Mouse (Mus musculus) left cerebral cortex, postnatal 14 days (tissue): Measurements from ENCODE around the gene Aagab. TPM values are rescaled to one million over a fixed set of nuclear protein-coding genes. Genes with fewer than 3 reads are reported as not detected.

ENCODE experiments used
- DNase-seq, 2 experiments: peaks; one replicate each; pipeline ENCODE4 v3.0.0; 2021 to 2022; ENCODE audit warnings: low spot score in 2 of 2, mixed read lengths in 1 of 2
- intact Hi-C: fragments of 180-260 bp; cut with DNase I; formaldehyde crosslinking; loops from one replicate; pipeline ENCODE4 v1.15.1; 2025
- long read RNA-seq, 2 experiments: library from polyadenylated mRNA; stranded (forward); transcript quantifications; one replicate each; pipeline ENCODE4 v2.0.0; 2021
- total RNA-seq, 2 experiments: library from RNA; stranded (reverse); gene quantifications; 2 replicates each; pipeline ENCODE4 v1.2.3; 2021

Aagab gene
- total RNA-seq, result 10 to 100 TPM; 44.2 to 46.5 TPM
- long read RNA-seq, experiment 1, full-length matches to known transcripts, result 82 of 145 reads
- long read RNA-seq, experiment 1, partial matches to known transcripts, result 14 of 145 reads
- long read RNA-seq, experiment 1, other reads (novel, unspliced or antisense), result 49 of 145 reads
- long read RNA-seq, experiment 2, full-length matches to known transcripts, result 74 of 122 reads
- long read RNA-seq, experiment 2, partial matches to known transcripts, result 7 of 122 reads
- long read RNA-seq, experiment 2, other reads (novel, unspliced or antisense), result 41 of 122 reads

DNA sequence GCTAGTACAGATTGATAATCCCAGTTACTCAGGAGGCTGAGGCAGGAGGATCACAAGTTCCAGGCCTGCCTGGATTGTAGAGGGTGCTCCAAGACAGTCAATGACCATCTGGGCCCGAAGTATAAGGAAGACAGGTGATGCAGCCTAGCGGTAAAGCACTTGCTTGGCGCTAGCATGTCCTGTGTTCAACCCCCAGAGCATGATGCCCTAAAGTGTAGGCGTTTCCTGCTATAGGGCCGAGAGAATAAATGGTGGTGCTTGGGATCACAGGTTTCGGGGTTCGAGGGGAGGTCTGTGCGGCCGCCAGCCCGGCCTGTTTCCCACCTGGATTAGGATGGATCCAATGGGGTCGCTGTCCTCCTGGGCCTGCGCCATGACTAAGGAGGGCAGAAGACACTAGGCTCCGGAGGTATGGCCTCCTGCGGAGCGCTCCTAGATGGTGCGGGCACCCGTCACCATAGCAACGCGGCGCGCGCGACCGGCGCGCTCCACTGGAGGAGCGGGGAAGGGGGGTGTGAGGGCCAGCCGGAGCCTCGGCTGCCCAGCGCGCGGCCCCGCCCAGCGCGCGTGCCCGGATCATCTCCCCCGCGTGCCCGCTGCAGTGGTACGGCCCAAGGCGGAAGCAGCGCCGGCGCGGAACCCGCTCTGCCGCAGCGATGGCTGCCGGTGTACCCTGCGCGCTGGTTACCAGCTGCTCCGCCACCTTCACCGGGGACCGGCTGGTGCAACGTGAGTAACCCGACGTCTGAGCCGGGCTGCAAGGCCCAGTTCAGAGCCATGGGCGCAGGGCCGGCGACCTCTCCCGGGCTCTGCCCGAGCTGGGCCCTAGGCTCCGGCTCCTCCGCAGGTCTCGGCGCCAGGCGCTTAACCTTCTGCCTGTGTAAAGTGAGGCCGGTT is at the start of gene Aagab, which contains the start of gene Iqch:
Gene Aagab, plus strand, starts transcription at position 618 of the 897 bp plus-strand sequence.
Gene Iqch, minus strand, starts transcription at position 451 of the 897 bp plus-strand sequence.
- intact Hi-C loops, result no loop called here
- DNase-seq, result peak; percentile 97 to 98

DNA sequence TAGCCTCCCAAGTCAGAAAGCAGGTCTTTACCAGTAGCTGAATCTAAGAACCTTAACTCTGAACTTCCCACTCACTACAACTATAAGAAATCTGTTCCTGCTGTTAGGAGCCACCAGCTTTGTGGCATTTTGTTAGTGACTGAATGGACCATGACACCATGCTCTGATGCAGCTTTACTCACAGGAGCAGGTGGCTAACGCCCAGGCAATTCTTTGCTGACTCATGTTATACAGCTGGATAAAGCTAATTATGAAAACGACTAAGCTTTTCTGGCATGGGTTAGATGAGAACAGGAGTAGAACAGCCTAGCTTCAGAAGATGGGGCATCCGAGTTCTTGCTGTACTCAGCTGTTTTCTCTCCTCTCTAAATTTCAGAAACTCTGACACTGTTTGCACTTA is 48.8 kb upstream of the Aagab start:
- peak in 1 of 2 experiments; percentile 28 for DNase-seq

DNA sequence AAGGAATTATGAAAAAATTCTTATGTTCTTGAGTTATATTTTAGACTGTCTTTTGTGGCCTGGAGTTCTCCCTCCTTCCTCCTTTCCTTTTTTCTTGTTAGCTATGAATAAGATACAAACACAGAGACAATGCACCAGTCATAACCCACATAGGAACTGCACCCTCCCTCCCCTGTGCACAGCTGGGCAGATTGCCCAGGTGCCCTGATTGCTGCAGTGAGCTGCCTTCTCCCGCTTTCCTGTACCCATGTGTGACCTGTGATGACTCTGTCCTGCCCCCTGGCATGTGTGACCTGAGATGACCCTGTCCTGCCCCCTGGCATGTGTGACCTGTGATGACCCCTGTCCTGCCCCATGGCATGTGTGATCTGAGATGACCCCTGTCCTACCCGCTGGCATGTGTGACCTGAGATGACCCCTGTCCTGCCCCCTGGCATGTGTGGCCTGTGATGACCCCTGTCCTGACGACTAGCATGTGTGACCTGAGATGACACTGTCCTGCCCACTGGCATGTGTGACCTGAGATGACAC is 46.9 kb upstream of the Aagab start:
- intact Hi-C loops, result no loop called here
- no peak for DNase-seq

More for the DNA sequence above, 48.8 kb upstream of the Aagab start:
- intact Hi-C loops, result no loop called here

DNA sequence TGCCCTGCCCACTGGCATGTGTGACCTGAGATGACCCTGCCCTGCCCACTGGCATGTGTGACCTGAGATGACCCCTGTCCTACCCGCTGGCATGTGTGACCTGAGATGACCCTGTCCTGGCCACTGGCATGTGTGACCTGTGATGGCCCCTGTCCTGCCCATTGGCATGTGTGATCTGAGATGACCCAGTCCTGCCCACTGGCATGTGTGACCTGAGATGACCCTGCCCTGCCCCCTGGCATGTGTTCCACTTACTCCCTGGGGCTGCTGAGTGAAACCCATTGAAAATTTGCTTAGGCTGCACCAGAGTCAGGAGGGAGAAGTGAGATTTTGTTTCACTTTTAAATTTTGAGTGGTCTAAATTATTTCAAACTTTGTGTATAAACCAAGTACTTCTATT is 46.1 kb upstream of the Aagab start:
- no peak for DNase-seq
- intact Hi-C loops, result no loop called here

DNA sequence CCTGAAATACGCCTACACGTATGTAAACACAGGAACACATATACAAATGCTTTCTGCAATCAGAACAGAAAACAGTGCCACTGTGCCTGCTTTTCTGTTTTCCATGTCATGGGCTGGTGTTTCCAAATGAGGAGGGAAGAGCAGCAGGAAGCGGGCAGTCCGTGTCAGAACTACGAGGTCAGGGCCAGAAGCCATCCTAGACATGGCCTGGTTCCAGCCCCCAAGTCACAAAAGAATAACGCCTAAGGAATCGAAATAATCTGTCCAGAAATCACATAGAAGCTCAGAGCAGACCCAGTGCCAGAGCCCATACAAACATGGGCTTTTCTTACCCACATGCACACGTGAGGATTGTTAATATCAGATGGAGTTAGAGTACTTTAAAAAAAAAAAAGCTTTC is 45.5 kb upstream of the Aagab start:
- no peak for DNase-seq
- intact Hi-C loops, result no loop called here

DNA sequence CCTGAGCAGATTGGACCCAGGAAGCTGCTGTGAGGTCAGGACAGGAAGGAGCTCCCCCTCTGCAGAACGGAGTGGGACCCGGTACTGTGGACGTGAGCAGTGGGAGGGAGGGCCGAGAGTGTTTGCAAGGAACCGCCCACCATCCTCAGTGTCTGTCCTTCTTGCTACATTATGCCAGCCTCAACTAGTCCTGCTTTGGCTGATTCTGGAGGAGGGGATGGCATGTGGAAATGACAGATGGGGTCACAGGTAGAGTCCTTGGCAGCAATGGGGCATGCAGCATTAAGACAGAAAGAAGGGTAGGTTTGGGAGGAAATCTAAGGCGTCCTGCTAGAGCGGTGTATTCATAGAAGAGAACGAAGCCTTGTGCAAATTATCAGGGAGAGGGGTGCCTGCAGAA is 40.5 kb upstream of the Aagab start:
- intact Hi-C loops, result no loop called here
- no peak for DNase-seq

DNA sequence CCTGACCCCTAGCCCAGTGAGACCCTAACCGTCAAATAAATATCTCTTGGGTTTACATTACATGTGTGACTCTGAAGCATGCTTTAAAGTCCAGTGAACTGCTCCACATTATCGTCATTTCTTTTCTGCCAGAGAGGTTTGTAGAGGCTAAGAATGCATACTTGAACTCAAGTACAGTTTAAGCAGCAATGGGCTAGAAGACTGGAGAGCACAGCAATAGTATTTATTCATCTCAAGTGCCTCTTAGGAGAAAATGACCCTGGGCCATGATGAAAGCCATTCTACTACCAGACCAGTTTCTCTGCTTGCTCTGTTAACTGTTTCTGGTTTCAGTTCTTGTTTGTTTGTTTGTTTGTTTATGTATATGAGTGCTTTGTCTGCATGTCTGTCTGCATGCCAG is 39.0 kb upstream of the Aagab start:
- no peak for DNase-seq
- intact Hi-C loops, result no loop called here

DNA sequence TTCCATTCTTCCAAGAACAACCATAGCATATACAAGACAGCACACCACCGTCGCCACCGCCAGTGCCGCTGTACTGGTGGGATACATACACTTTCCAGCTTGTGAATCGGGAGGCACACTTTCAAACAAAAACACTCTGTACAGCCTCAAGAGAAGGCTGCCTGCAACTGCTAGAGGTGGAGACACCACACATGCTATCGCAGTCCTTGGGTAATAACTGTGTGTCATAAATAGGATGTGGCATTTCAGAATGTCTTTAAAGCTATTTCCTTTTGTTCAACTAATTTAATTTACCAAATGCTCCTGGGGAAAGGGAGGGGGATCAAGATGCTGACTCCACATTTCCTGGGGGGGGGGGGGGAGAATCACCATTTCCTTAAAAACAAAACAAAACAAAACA is 34.1 kb upstream of the Aagab start:
- intact Hi-C loops, result no loop called here

DNA sequence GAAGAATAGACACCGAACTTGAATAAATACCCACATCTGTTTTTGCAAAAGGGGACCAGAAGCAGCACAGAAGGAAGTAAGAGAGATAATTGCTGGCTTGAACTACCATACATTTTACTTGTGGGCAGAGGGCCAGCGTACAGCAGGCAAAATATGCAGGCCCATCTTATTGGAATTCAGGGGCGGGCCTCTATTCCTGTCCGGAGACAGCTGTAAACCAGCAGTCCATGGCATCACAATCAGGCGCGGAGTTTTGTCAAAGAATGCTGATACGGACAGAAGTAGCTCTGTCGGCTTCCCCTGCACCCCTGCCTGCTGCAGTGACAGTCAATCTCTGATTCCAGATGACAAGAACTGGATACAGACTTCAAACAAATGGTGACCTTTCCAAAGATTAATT is 33.7 kb upstream of the Aagab start:
- no peak for DNase-seq
- intact Hi-C loops, result no loop called here

More for the DNA sequence above, 34.1 kb upstream of the Aagab start:
- DNase-seq, result no peak

DNA sequence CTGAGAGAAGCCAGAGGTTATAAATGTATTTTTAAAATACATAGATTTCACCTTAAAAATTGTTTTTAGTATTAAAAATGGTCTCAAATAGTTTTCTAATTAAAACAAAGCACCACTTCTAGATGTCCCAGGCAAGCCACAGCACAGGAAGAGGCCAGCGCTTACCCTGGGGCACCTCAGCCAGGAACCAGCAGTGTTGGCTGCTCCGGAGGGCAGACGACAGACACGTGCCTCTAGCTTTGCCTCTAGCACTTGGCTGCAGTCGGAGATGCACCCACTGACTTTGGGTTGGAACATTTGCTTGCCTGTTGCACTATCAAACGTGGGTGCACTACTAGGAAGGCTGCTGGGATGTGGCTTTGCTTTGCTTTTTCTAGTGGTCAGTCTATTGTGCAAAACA is 30.6 kb upstream of the Aagab start:
- intact Hi-C loops, result loop anchor here (10.0 kb wide), 1 partner anchor 273 kb away; no protein-coding TSS in a partner anchor
- DNase-seq, result no peak

DNA sequence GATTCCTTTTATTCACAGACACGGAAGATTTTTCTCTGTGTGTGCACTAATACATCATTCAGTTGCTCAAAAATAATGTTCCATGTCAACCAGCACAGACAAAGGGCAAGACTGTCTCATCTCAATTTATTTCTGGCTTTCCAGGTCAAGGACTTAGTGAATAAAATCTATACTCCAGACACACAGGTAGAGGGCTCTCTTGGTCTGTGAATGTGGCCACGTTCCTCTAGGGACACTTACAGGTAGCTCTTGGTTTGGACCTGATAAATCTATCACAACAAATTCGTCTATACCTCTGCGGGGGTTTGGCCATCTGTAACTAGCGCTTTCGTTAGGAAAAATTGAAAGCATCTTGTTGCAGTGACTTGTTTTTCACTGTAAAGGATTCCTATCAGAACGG is 29.6 kb upstream of the Aagab start:
- intact Hi-C loops, result loop anchor here (10.0 kb wide), 1 partner anchor 272 kb away; no protein-coding TSS in a partner anchor
- no peak for DNase-seq

DNA sequence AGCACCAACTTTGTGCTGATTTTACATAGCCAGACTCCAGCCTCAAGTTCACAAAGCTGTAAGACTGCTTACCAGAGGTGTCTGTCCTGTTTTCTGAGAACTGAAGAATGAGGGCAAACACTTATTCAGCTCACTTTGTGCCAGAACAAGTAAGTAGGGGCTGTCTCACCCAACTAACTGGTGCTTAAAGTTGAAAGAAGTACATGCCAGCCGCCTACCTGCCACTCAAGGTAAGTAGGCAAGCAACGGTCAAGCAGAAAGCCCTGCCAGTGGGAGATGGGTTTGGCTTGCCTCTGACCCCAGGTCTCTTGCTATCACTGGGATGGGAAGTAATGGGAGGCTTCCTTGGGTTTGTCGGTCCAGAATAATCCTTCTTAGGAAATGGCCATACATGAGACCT is 25.0 kb upstream of the Aagab start:
- intact Hi-C loops, result loop anchor here (10.0 kb wide), 1 partner anchor 267 kb away; no protein-coding TSS in a partner anchor
- DNase-seq, result no peak

DNA sequence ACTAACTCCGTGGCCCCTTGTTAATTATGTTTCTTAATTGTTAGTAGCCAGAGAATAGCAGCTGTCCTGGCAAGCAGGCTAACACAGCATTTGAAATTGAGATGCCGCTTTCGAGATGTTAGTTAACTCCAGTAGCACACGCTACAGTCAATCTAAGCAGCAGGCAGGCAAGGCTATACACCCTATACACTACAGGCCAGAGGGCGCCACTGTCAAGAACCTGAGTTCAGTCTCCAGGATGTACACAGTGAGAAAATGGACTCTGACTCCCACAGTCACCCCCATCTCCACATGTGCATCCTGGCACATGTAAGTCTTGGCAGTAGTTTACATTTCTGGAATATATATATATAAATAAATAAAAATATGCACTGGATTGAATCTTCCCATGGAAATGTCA is 22.8 kb upstream of the Aagab start:
- DNase-seq, result no peak
- intact Hi-C loops, result loop anchor here (10.0 kb wide), 1 partner anchor 265 kb away; no protein-coding TSS in a partner anchor

DNA sequence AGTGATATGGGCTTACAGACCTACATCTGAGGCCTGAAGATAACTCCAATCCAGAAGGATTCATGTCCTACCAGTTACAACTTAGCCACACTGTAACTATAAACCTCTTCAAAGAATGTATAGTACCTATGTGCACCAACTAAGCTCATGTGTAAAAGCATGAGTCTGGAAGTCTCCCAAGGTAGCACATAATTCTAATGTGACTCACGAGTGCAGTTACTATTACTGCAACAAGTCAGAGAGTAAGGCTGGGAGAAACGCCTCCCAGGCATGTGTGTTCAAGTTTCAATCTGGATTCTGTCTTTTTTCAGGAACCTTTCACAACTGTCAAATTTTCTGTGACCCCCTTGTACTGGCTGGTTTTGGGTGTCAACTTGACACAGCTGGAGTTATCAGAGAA is 22.4 kb upstream of the Aagab start:
- DNase-seq, result no peak
- intact Hi-C loops, result no loop called here

DNA sequence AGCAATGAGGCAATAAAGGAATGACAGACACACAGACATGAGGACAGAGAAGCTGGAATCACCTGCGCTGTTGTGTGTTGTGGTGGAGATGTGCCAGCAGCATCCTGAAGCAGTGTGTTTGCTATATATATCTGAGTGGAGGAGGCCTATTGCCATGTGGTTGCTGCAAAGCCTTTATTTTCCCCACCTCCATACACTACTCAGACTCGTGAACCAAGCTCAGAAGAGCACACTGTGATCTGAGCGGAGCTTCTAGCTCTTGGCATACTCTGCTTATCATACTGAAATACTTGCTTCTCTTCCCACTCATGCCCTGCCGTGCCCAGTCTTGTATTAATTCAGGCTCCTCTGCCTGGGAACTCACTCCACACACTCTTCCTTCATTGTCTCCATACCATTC is 20.7 kb upstream of the Aagab start:
- intact Hi-C loops, result no loop called here
- peak; percentile 12 to 43 for DNase-seq

DNA sequence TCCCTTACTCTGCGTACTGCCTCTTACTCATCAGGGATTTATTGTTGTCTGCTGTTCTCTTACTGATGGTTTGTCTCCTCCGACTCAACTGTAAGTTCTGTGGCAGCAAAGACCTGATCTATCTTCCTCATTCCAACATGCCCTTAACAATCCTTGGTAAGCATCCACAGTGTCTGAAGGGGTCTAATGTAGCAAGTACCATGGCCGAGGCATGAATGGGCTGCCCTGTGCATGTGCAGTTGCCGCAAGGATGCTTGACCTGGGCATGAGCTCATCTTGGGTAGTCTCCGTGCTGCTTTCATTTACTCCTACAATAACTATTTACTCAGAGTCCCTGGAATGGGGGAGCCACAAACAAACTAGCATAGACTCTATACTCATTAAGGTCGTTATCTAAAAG is 17.2 kb upstream of the Aagab start:
- DNase-seq, result no peak
- intact Hi-C loops, result no loop called here

DNA sequence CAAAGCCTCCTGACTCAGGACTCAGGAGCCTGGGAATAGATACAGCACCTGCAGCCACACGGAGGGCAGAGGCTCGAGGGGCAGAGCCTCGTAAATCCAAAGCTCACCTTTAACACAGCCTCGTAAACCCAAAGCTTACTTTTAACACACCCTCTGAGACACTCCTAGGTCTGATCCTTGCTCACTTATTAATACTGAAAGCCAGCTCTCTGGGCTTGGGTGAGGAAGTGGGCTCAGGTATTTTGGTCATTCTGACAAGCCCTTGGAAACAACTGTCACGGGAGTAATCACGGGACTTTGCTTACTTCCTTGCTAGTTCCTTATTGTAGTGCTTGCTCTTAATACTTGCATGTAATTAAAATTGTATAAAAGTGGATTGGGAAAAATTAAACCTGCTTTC is 13.3 kb upstream of the Aagab start:
- intact Hi-C loops, result no loop called here

DNA sequence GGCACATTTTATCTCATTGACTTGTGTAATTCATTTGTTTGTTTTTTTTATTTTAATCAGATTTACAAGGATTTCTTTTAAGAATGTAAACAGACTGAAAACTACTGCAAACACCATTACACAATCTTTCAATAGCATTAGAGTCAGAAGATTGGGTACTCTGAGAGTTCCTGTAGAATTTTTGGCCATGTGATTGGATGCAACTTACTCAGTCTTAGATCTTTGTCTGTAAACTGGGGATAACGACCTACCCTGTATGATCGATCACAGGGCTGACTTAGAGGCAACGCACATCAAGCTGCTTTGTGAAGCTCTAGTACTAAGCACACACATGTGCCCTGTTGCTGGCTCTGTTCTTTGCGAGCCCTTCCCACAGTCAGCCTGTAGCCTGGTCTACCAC is 11.9 kb upstream of the Aagab start:
- DNase-seq, result no peak
- intact Hi-C loops, result no loop called here

More for the DNA sequence above, 13.3 kb upstream of the Aagab start:
- no peak for DNase-seq

DNA sequence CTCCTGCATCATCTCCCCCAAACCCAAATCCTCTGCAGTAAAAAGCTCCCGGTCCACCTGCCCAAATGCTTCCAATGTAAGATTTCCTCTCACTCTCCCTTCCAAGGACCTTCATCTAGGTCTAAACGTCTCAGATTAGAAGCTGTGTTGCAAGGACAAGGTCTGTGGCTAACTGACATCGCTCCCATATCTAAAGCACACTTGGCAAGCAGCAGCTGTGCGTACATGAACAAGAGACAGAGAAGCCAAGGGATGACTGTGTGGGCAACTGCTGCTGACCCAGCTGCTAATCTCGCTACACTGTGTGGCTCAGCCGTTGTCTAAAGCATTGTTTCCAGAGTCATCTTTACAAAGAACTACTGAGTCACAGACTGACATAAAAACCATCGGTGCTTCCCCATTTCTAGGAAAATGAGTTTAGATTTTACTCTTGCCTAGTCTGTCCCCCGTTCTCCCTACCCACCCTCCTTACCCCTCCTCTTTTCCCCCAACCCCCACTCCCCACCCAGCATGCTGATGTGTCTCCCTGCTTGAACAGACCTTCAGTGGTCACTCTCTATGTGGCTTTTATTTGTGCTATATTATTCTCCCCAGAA is 10.7 kb upstream of the Aagab start:
- intact Hi-C loops, result no loop called here
- DNase-seq, result no peak

DNA sequence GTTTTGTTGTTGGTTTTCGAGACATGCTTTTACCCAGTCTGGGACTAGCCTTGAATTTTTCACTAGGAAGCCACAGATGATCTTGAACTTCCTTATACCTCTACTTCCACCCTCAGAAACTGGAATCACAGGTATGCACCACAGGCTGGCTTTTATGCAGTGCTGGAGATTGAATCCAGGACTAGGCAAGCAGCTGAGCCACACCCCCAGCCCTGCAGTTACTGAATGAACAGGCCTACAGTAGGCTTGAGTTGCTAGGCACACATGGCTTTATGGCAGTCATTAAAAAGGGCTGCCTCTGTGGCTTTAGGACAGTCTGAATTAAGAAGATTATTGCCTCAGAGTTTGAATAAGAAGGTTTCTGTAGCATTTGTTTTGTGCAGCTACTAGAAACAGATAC is 7.4 kb upstream of the Aagab start:
- intact Hi-C loops, result no loop called here
- DNase-seq, result no peak
